Mouse (Mus musculus) spleen, postnatal 14 days (tissue): Measurements from ENCODE around the gene Rimbp2.

Experiments used
- DNase-seq, 2 experiments: peaks; one replicate each; pipeline ENCODE4 v3.0.0; 2021 to 2022; ENCODE audit warnings: low spot score in 2 of 2

Gene Rimbp2

GRCm38 (mm10) chr5:128932776-128933175 is 20.5 kb downstream of the Rimbp2 start:
- no peak for DNase-seq

- DNase-seq: no peak
Observed at GRCm38 (mm10) chr5:128925073-128925472, 28.2 kb downstream of the Rimbp2 start.

GRCm38 (mm10) chr5:128920112-128920511 is 33.2 kb downstream of the Rimbp2 start:
- no peak for DNase-seq

GRCm38 (mm10) chr5:128917116-128917959 is 35.9 kb downstream of the Rimbp2 start:
- DNase-seq: peak in 1 of 2 experiments; percentile 1

- no peak for DNase-seq
Observed at GRCm38 (mm10) chr5:128913820-128914219, 39.5 kb downstream of the Rimbp2 start.

- no peak for DNase-seq
Observed at GRCm38 (mm10) chr5:128912374-128912773, 40.9 kb downstream of the Rimbp2 start.

- no peak for DNase-seq
Observed at GRCm38 (mm10) chr5:128911593-128911992, 41.7 kb downstream of the Rimbp2 start.

- DNase-seq: no peak
Observed at GRCm38 (mm10) chr5:128904113-128904512, 49.2 kb downstream of the Rimbp2 start.

GRCm38 (mm10) chr5:128903120-128903519 is 50.2 kb downstream of the Rimbp2 start:
- no peak for DNase-seq

GRCm38 (mm10) chr5:128899971-128900370 is 53.3 kb downstream of the Rimbp2 start:
- no peak for DNase-seq

- no peak for DNase-seq
Observed at GRCm38 (mm10) chr5:128894921-128895320, 58.4 kb downstream of the Rimbp2 start.

GRCm38 (mm10) chr5:128887546-128887945 is 65.7 kb downstream of the Rimbp2 start:
- no peak for DNase-seq

- no peak for DNase-seq
Observed at GRCm38 (mm10) chr5:128884320-128884719, 69.0 kb downstream of the Rimbp2 start.

- DNase-seq: no peak
Observed at GRCm38 (mm10) chr5:128879092-128879491, 74.2 kb downstream of the Rimbp2 start.

GRCm38 (mm10) chr5:128877425-128878035 is 75.8 kb downstream of the Rimbp2 start:
- no peak for DNase-seq

GRCm38 (mm10) chr5:128871706-128872105 is 81.6 kb downstream of the Rimbp2 start:
- no peak for DNase-seq

GRCm38 (mm10) chr5:128866811-128867210 is 86.5 kb downstream of the Rimbp2 start:
- no peak for DNase-seq

GRCm38 (mm10) chr5:128866291-128866690 is 87.0 kb downstream of the Rimbp2 start:
- no peak for DNase-seq

- no peak for DNase-seq
Observed at GRCm38 (mm10) chr5:128863497-128863896, 89.8 kb downstream of the Rimbp2 start.

GRCm38 (mm10) chr5:128860907-128861306 is 92.4 kb downstream of the Rimbp2 start:
- DNase-seq: no peak

- no peak for DNase-seq
Observed at GRCm38 (mm10) chr5:128852791-128853190, 100.5 kb downstream of the Rimbp2 start.

- DNase-seq: no peak
Observed at GRCm38 (mm10) chr5:128847806-128848205, 105.5 kb downstream of the Rimbp2 start.

- no peak for DNase-seq
Observed at GRCm38 (mm10) chr5:128846433-128847040, 106.7 kb downstream of the Rimbp2 start.
